Mouse (Mus musculus) limb, embryonic 14.5 days (tissue): ENCODE measurements at regions not wholly inside any gene's neighbourhood (a gene's known extent, or its start where the extent isn't known, plus 50 kb on each side); places are given as distances from the start of the nearest gene placed in this dataset.

Experiments
- ATAC-seq: fragments of 200-750 bp; cut with Nextera tagmentation; 2 replicates; pipeline ENCODE4 v1.8.0; 2017; ENCODE audit warnings: low read depth, moderate number of reproducible peaks, moderate TSS enrichment; ENCODE audit not compliant: low FRiP score
- DNase-seq: peaks from one replicate; pipeline ENCODE4 v3.0.0-alpha.2; 2015; ENCODE audit warnings: low spot score
- H3K27ac ChIP-seq: fragments of 300-500 bp; sonication (generic); replicated peaks from 2 replicates; pipeline ENCODE4 v1.5.1; 2014; ENCODE audit warnings: low read depth, mild to moderate bottlenecking, low read length, moderate library complexity, mixed read lengths
- H3K27me3 ChIP-seq: fragments of 300-500 bp; sonication (generic); 2 replicates; pipeline ENCODE4 v1.6.1; 2014; ENCODE audit warnings: low read length, mixed read lengths; ENCODE audit not compliant: control insufficient read depth, insufficient read depth
- H3K36me3 ChIP-seq: fragments of 300-500 bp; sonication (generic); 2 replicates; pipeline ENCODE4 v1.6.1; 2014; ENCODE audit warnings: mild to moderate bottlenecking, low read length, moderate library complexity, mixed read lengths; ENCODE audit not compliant: control insufficient read depth, insufficient read depth
- H3K4me1 ChIP-seq: fragments of 300-500 bp; sonication (generic); 2 replicates; pipeline ENCODE4 v1.6.1; 2014; ENCODE audit warnings: antibody characterized with exemption, low read length, mixed read lengths; ENCODE audit not compliant: control insufficient read depth, insufficient read depth
- H3K4me2 ChIP-seq: fragments of 300-500 bp; sonication (generic); replicated peaks from 2 replicates; pipeline ENCODE4 v1.6.1; 2014; ENCODE audit warnings: low read depth, mild to moderate bottlenecking, low read length, moderate library complexity; ENCODE audit not compliant: severe bottlenecking
- H3K4me3 ChIP-seq: fragments of 300-500 bp; sonication (generic); replicated peaks from 2 replicates; pipeline ENCODE4 v1.5.1; 2014; ENCODE audit warnings: low read length
- H3K9ac ChIP-seq: fragments of 300-500 bp; sonication (generic); 2 replicates; pipeline ENCODE4 v1.6.1; 2014; ENCODE audit warnings: mild to moderate bottlenecking, low read depth, low read length, moderate library complexity; ENCODE audit not compliant: severe bottlenecking
- H3K9me3 ChIP-seq: fragments of 300-500 bp; sonication (generic); 2 replicates; pipeline ENCODE4 v1.6.1; 2016; ENCODE audit warnings: low read length; ENCODE audit not compliant: control insufficient read depth
- POLR2A ChIP-seq: fragments of 200-500 bp; IDR thresholded peaks from 2 replicates; pipeline ENCODE4 v1.8.0; 2012; ENCODE audit warnings: inconsistent platforms, mild to moderate bottlenecking, moderate library complexity, borderline replicate concordance; ENCODE audit not compliant: insufficient read depth, insufficient read length; ENCODE audit errors: extremely low read depth
- WGBS: fragments of 180-500 bp; shearing (Covaris S2); extraction: QIAGEN DNeasy Blood & Tissue Kit; methylation state at CpG from one replicate; pipeline ENCODE4 v1.1.7; 2014; 5-methylcytosine and 5-hydroxymethylcytosine counted together

GRCm38 (mm10) chr9:112608932-112609331, 373.2 kb upstream of the Arpp21 start:
- DNase-seq (no peak), ATAC-seq (no peak)
- no peak overlapping the region for H3K27ac ChIP-seq
- no peaks in the 10 kb centered on the region for H3K27me3 ChIP-seq
- no peak for TF ChIP-seq POLR2A
- no peak overlapping the region for H3K4me3 ChIP-seq
- H3K36me3 ChIP-seq, result no peaks in the 10 kb centered on the region
- 83% methylated on average over 4 of the region's 4 CpGs for WGBS
- H3K4me1 ChIP-seq, result no peaks in the 10 kb centered on the region
- H3K4me2 ChIP-seq, result no peak overlapping the region
- H3K9ac ChIP-seq, result no peak overlapping the region
- H3K9me3 ChIP-seq, result no peaks in the 10 kb centered on the region

- Histone ChIP-seq H3K4me1 (no peaks in the 10 kb centered on the region), H3K4me2 (no peak overlapping the region), H3K36me3 (no peaks in the 10 kb centered on the region), H3K27ac (no peak overlapping the region), H3K27me3 (no peaks in the 10 kb centered on the region), H3K9ac (no peak overlapping the region), H3K9me3 (no peaks in the 10 kb centered on the region), H3K4me3 (no peak overlapping the region)
- ATAC-seq (no peak), DNase-seq (no peak)
- 51% methylated on average over 3 of the region's 3 CpGs for WGBS
- TF ChIP-seq POLR2A, result no peak
Observed at GRCm38 (mm10) chr9:112607221-112607620, 371.5 kb upstream of the Arpp21 start.

- no peaks in the 10 kb centered on the region for H3K4me1 ChIP-seq
- no peaks in the 10 kb centered on the region for H3K9me3 ChIP-seq
- no peak overlapping the region for H3K4me2 ChIP-seq
- no peaks in the 10 kb centered on the region for H3K27me3 ChIP-seq
- H3K27ac ChIP-seq, result no peak overlapping the region
- H3K4me3 ChIP-seq, result no peak overlapping the region
- TF ChIP-seq POLR2A, result no peak
- DNase-seq (no peak), ATAC-seq (no peak)
- no peak overlapping the region for H3K9ac ChIP-seq
- no peaks in the 10 kb centered on the region for H3K36me3 ChIP-seq
Observed at GRCm38 (mm10) chr9:112595731-112596130, 360.0 kb upstream of the Arpp21 start.

- TF ChIP-seq POLR2A, result no peak
- H3K9ac ChIP-seq, result no peak overlapping the region
- H3K36me3 ChIP-seq, result no peaks in the 10 kb centered on the region
- no peak for DNase-seq
- 82% methylated on average over 3 of the region's 3 CpGs for WGBS
- no peak overlapping the region for H3K4me3 ChIP-seq
- no peaks in the 10 kb centered on the region for H3K9me3 ChIP-seq
- H3K27ac ChIP-seq, result no peak overlapping the region
- H3K27me3 ChIP-seq, result no peaks in the 10 kb centered on the region
- no peaks in the 10 kb centered on the region for H3K4me1 ChIP-seq
- H3K4me2 ChIP-seq, result no peak overlapping the region
- no peak for ATAC-seq
Observed at GRCm38 (mm10) chr9:112590241-112590640, 354.5 kb upstream of the Arpp21 start.

- no peaks in the 10 kb centered on the region for H3K36me3 ChIP-seq
- no peaks in the 10 kb centered on the region for H3K9me3 ChIP-seq
- 59% methylated on average over 3 of the region's 3 CpGs for WGBS
- ATAC-seq (no peak), DNase-seq (no peak)
- TF ChIP-seq POLR2A, result no peak
- H3K27ac ChIP-seq, result no peak overlapping the region
- no peaks in the 10 kb centered on the region for H3K4me1 ChIP-seq
- no peak overlapping the region for H3K4me2 ChIP-seq
- no peaks in the 10 kb centered on the region for H3K27me3 ChIP-seq
- H3K9ac ChIP-seq, result no peak overlapping the region
- no peak overlapping the region for H3K4me3 ChIP-seq
Observed at GRCm38 (mm10) chr9:112573316-112573715, 337.6 kb upstream of the Arpp21 start.

GRCm38 (mm10) chr9:112561348-112561747, 325.6 kb upstream of the Arpp21 start:
- no peaks in the 10 kb centered on the region for H3K4me1 ChIP-seq
- no peak for TF ChIP-seq POLR2A
- H3K9me3 ChIP-seq, result no peaks in the 10 kb centered on the region
- DNase-seq, result no peak
- H3K4me3 ChIP-seq, result no peak overlapping the region
- no peaks in the 10 kb centered on the region for H3K27me3 ChIP-seq
- no peak for ATAC-seq
- H3K4me2 ChIP-seq, result no peak overlapping the region
- no peak overlapping the region for H3K27ac ChIP-seq
- no peak overlapping the region for H3K9ac ChIP-seq
- H3K36me3 ChIP-seq, result no peaks in the 10 kb centered on the region
